Mouse (Mus musculus): ENCODE data around the gene Zbtb1. TPM values are rescaled to one million over a fixed set of nuclear protein-coding genes. Genes with fewer than 3 reads are reported as not detected.

Gene Zbtb1
- polyA plus RNA-seq, 1 experiment from 2014 or later: 10.4 TPM

DNA sequence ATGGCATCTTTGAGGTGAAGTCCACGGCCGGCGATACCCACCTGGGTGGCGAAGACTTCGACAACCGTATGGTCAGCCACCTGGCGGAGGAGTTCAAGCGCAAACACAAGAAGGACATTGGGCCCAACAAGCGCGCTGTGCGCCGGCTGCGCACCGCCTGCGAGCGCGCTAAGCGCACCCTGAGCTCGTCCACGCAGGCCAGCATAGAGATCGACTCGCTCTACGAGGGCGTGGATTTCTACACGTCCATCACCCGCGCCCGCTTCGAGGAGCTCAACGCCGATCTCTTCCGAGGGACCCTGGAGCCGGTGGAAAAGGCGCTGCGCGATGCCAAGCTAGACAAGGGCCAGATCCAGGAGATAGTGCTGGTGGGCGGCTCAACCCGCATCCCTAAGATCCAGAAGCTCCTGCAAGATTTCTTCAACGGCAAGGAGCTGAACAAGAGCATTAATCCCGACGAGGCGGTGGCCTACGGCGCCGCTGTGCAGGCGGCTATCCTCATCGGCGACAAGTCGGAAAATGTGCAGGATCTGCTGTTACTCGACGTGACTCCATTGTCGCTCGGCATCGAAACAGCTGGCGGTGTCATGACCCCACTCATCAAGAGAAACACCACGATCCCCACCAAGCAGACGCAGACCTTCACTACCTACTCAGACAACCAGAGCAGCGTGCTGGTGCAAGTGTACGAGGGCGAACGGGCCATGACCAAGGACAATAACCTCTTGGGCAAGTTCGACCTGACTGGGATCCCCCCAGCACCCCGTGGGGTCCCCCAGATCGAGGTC lies 35.3 kb downstream of the Zbtb1 start:
- Histone ChIP-seq H3K27me3 (replicated peaks) (peaks cover 22% of the 10 kb centered on the region), H3K4me2 (peak overlapping the region; percentile 91), H3K4me1 (replicated peaks) (peaks cover 25% of the 10 kb centered on the region), H3K9ac (peak overlapping the region; percentile 57), H3K9me3 (replicated peaks) (no peaks in the 10 kb centered on the region), H3K36me3 (no peaks in the 10 kb centered on the region), H3K4me3 (peak overlapping the region; percentile 73), H3K27ac (ENCODE audit: poor library complexity, severe bottlenecking) (no peak overlapping the region)
- no peak for ATAC-seq (ENCODE audit: insufficient number of reproducible peaks, low FRiP score)
- WGBS: 4% methylated on average over 64 of the region's 64 CpGs

DNA sequence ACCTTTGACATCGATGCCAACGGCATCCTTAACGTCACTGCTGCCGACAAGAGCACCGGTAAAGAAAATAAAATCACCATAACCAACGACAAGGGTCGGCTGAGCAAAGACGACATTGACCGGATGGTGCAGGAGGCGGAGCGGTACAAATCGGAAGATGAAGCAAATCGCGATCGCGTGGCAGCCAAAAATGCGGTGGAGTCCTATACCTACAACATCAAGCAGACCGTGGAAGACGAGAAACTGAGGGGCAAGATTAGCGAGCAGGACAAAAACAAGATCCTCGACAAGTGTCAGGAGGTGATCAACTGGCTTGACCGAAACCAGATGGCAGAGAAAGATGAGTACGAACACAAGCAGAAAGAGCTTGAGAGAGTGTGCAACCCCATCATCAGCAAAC lies 35.9 kb downstream of the Zbtb1 start:
- H3K9me3 ChIP-seq (replicated peaks): no peaks in the 10 kb centered on the region

DNA sequence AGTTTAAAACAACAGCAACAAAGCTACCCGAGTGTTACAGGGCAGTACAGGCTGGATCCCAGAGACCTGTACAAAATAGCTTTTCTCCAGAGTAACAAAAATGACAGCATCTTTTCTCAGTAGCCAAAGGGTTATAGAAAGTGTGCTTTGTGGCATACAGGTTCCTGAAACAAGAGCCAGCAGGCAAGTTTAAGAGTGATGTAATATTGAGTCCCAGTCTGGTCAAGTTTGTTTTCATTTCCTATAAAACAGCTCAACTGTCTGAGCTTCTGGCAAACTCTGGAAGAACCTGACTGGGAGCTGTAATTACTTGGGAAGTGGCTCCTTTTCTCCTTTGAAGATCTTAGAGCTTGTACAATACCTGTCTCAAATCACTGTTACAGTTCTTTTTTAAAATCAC lies 37.1 kb downstream of the Zbtb1 start:
- Histone ChIP-seq H3K36me3 (no peaks in the 10 kb centered on the region), H3K4me2 (no peak overlapping the region), H3K27me3 (replicated peaks) (peaks cover 22% of the 10 kb centered on the region), H3K27ac (ENCODE audit: poor library complexity, severe bottlenecking) (no peak overlapping the region), H3K4me1 (replicated peaks) (peaks cover 25% of the 10 kb centered on the region), H3K9ac (no peak overlapping the region), H3K9me3 (replicated peaks) (no peaks in the 10 kb centered on the region), H3K4me3 (no peak overlapping the region)
- 54% methylated on average over 1 of the region's 1 CpGs for WGBS
- no peak for ATAC-seq (ENCODE audit: insufficient number of reproducible peaks, low FRiP score)

More for the DNA sequence above, 35.9 kb downstream of the Zbtb1 start:
- ATAC-seq (ENCODE audit: insufficient number of reproducible peaks, low FRiP score): no peak
- peaks cover 25% of the 10 kb centered on the region for H3K4me1 ChIP-seq (replicated peaks)
- H3K27ac ChIP-seq (ENCODE audit: poor library complexity, severe bottlenecking): no peak overlapping the region
- H3K27me3 ChIP-seq (replicated peaks): peaks cover 22% of the 10 kb centered on the region
- H3K9ac ChIP-seq: peak overlapping the region; percentile 57
- peak overlapping the region; percentile 91 for H3K4me2 ChIP-seq
- peak overlapping the region; percentile 73 for H3K4me3 ChIP-seq
- no peaks in the 10 kb centered on the region for H3K36me3 ChIP-seq
- WGBS: 2% methylated on average over 23 of the region's 23 CpGs

DNA sequence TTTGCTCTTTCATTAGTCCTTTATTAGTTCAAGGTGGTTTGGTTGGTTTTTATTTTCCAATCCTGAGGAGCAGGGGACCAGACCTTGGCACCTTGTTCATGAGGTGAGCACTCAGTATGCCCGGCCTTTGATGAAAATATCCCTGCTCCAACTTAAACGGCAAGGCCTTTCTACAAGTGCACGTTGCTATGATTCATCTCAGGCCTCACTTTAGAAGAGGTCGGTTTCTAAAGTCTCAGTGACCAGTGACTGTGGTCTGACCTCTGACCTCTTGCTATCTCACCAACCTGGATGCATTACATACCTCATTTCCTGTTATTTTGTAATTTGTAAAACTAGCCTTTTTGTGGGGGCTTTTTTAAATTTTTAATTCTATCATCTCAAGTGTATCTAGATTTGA lies 39.1 kb downstream of the Zbtb1 start:
- Histone ChIP-seq H3K4me1 (replicated peaks) (peaks cover 18% of the 10 kb centered on the region), H3K27me3 (replicated peaks) (peaks cover 22% of the 10 kb centered on the region), H3K9ac (no peak overlapping the region), H3K27ac (ENCODE audit: poor library complexity, severe bottlenecking) (no peak overlapping the region), H3K36me3 (no peaks in the 10 kb centered on the region), H3K9me3 (replicated peaks) (no peaks in the 10 kb centered on the region), H3K4me3 (no peak overlapping the region), H3K4me2 (no peak overlapping the region)
- WGBS: 63% methylated on average over 4 of the region's 4 CpGs
- no peak for ATAC-seq (ENCODE audit: insufficient number of reproducible peaks, low FRiP score)

DNA sequence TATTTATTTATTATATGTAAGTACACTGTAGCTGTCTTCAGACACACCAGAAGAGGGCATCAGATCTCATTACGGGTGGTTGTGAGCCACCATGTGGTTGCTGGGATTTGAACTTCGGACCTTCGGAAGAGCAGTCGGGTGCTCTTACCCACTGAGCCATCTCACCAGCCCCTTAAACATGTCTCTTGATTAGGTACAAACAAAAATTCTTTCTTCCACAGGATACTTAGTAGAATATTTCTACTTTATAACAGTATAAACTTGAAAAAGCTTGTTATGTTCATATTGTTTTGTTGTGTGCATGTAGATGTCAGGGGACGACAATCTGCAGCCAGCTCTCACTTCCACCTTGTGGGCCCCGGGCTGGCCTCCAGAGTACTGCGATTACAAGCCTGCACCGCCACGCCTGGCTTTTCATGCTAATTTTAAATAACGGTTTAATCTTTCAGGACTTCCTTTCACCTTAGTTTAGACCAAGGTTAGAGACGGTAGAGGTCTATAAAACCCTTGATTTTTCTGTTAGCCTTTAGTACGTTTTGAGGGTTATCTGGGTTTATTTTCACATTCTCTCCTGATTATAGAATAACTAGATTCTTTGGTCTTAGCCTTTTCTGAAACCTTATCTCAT lies 45.4 kb downstream of the Zbtb1 start:
- Histone ChIP-seq H3K4me2 (no peak overlapping the region), H3K9me3 (replicated peaks) (peaks cover 3% of the 10 kb centered on the region; the same call in 1 of the 2 replicates), H3K36me3 (no peaks in the 10 kb centered on the region), H3K27me3 (replicated peaks) (no peaks in the 10 kb centered on the region), H3K27ac (ENCODE audit: poor library complexity, severe bottlenecking) (no peak overlapping the region), H3K9ac (no peak overlapping the region), H3K4me3 (no peak overlapping the region), H3K4me1 (replicated peaks) (peaks cover 5% of the 10 kb centered on the region; the same call in 1 of the 2 replicates)
- WGBS: 70% methylated on average over 12 of the region's 12 CpGs
- ATAC-seq (ENCODE audit: insufficient number of reproducible peaks, low FRiP score): no peak

DNA sequence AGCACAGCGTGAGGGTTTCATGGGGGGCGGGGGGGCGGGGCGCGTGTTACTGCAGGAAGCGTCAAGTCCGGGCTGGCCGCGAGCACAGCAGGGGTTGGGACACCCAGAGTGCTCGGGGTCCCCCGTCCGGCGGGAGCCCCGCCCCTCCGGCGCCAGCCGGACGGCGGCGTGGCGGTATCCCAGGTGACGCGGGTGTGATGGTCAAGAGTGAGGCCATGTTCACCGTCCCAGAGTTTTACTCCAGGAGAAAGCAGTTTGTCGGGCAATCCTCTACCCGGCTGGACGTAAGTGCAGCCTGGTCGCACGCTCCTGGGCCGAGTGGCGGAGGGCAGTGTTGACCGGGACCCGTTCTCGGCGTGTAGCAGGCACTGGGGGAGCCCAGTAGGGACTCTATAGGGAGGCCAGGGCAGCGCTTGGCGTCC lies 47.4 kb downstream of the Zbtb1 start, which contains the start of gene Ppp1r36:
Gene Ppp1r36, plus strand, starts transcription at position 106 of the 422 bp plus-strand sequence.
- ATAC-seq (ENCODE audit: insufficient number of reproducible peaks, low FRiP score): peak; percentile 81
- H3K4me1 ChIP-seq (replicated peaks): peaks cover 5% of the 10 kb centered on the region; the same call in 1 of the 2 replicates

DNA sequence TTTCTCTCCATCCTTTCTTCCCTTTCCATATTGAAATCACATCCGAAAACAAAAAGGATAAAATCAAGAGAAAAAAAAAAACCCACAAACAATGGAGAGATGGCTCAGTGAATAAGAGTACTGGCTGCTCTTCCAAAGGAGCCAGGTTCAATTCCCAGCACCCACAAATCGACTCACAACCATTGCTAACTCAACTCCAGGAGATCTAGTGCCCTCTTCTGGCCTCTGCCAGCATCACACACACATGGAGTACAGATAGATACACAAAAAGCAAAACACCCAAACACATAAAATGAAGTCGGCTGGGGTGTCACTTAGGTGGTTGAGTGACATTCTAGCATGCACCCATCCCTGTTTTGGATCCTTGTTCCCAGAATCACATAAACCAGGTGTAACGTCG lies 48.3 kb downstream of the Zbtb1 start:
- Histone ChIP-seq H3K4me3 (no peak overlapping the region), H3K9me3 (replicated peaks) (peaks cover 3% of the 10 kb centered on the region; the same call in 1 of the 2 replicates), H3K4me2 (no peak overlapping the region), H3K27me3 (replicated peaks) (no peaks in the 10 kb centered on the region), H3K36me3 (no peaks in the 10 kb centered on the region), H3K9ac (no peak overlapping the region), H3K27ac (ENCODE audit: poor library complexity, severe bottlenecking) (no peak overlapping the region), H3K4me1 (replicated peaks) (peaks cover 5% of the 10 kb centered on the region; the same call in 1 of the 2 replicates)
- WGBS: 86% methylated on average over 5 of the region's 5 CpGs
- no peak for ATAC-seq (ENCODE audit: insufficient number of reproducible peaks, low FRiP score)

More for the DNA sequence above, 47.4 kb downstream of the Zbtb1 start, which contains the start of gene Ppp1r36:
- Histone ChIP-seq H3K36me3 (no peaks in the 10 kb centered on the region), H3K9me3 (replicated peaks) (peaks cover 3% of the 10 kb centered on the region; the same call in 1 of the 2 replicates), H3K27ac (ENCODE audit: poor library complexity, severe bottlenecking) (peak within 1 kb of the TSS; percentile 3; the same call in 1 of the 2 replicates), H3K4me3 (peak within 1 kb of the TSS; percentile 52), H3K9ac (peak within 1 kb of the TSS; percentile 59), H3K4me2 (peak within 1 kb of the TSS; percentile 82), H3K27me3 (replicated peaks) (no peaks in the 10 kb centered on the region)
- under 1% methylated on average over 37 of the region's 37 CpGs for WGBS

DNA sequence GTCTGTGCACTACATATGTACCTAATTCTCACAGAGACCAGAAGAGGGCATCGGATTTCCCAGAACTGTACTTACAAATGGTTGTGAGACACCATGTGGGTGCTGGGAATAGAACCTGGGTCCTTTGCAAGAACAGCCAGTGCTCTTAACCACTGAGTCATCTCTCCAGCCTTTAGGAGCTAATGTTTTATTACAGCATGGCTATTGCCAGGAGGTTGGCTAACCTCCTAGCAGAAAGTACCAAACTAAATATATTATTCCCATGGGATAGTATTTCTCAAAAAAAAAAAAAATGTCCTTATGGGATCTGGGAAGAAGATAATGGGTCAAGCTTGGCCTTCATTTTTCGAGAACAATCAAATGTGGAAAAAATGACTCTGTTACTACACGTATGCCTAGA lies 55.2 kb downstream of the Zbtb1 start:
- no peak for ATAC-seq (ENCODE audit: insufficient number of reproducible peaks, low FRiP score)
- no peak overlapping the region for H3K4me2 ChIP-seq
- H3K9ac ChIP-seq: no peak overlapping the region
- H3K27me3 ChIP-seq (replicated peaks): no peaks in the 10 kb centered on the region; the same call in 1 of the 2 replicates
- no peaks in the 10 kb centered on the region for H3K36me3 ChIP-seq
- no peak overlapping the region for H3K27ac ChIP-seq (ENCODE audit: poor library complexity, severe bottlenecking)
- WGBS: 84% methylated on average over 3 of the region's 3 CpGs
- H3K9me3 ChIP-seq (replicated peaks): peaks cover 3% of the 10 kb centered on the region; the same call in 1 of the 2 replicates
- no peak overlapping the region for H3K4me3 ChIP-seq
- peaks cover 9% of the 10 kb centered on the region for H3K4me1 ChIP-seq (replicated peaks)

DNA sequence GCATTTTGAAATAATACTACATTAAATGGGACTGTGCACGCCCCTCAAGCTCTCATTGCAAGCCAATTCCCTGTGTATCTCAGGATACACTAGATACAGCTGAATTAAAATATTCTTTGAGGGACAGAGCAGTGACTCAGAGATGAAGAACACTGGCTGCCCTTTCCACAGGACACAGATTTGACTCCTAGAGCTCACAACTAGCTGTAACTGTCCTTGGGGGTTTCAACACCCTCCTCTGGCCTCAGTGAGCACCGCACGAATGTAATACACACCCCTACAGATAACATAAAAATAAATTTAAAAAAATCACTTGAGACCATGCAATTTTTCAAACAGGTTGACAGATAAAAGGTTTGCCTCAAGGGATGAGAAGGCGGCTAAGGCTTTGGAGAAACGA lies 57.5 kb downstream of the Zbtb1 start:
- H3K27me3 ChIP-seq (replicated peaks): no peaks in the 10 kb centered on the region; the same call in 1 of the 2 replicates
- WGBS: 47% methylated on average over 5 of the region's 5 CpGs
- ATAC-seq (ENCODE audit: insufficient number of reproducible peaks, low FRiP score): no peak
- H3K27ac ChIP-seq (ENCODE audit: poor library complexity, severe bottlenecking): no peak overlapping the region
- peaks cover 3% of the 10 kb centered on the region; the same call in 1 of the 2 replicates for H3K9me3 ChIP-seq (replicated peaks)
- H3K4me1 ChIP-seq (replicated peaks): peaks cover 13% of the 10 kb centered on the region
- H3K9ac ChIP-seq: 0 out of 2 replicates have a peak overlapping the region, but pooled peaks have one; percentile 45
- peak overlapping the region; percentile 34 for H3K4me2 ChIP-seq
- H3K4me3 ChIP-seq: no peak overlapping the region
- no peaks in the 10 kb centered on the region for H3K36me3 ChIP-seq

DNA sequence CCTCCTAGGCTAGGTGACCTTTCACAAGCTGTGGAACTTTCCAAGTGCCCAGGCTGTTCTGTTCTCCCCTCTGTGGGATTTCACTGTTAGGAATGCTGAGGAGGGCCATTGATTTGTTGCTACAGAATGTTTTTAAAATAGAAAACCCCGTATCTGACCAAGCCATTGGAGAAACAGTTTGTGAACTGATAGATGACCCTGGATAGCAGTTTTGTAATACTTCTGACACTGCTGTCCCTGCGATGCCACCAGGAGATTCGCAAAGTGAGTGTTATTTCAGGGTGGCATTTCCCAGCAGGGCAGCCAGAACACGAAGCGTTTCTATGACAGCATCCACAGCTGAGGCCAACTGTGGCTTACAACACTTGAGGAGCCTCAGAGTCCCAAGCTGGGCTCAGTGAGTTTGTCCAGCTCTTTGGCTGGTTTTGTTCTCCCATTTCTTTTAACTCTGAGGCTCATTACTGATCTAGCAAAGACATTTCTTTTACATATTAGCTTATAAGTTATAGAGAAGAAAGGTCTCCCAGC lies 60.9 kb downstream of the Zbtb1 start:
- peaks cover 32% of the 10 kb centered on the region for H3K4me1 ChIP-seq (replicated peaks)
- H3K9me3 ChIP-seq (replicated peaks): no peaks in the 10 kb centered on the region
- no peak overlapping the region for H3K4me3 ChIP-seq
- WGBS: 34% methylated on average over 5 of the region's 5 CpGs
- no peak overlapping the region for H3K9ac ChIP-seq
- no peaks in the 10 kb centered on the region for H3K36me3 ChIP-seq
- peak overlapping the region; percentile 18; the same call in 1 of the 2 replicates for H3K27ac ChIP-seq (ENCODE audit: poor library complexity, severe bottlenecking)
- peaks cover 9% of the 10 kb centered on the region for H3K27me3 ChIP-seq (replicated peaks)
- H3K4me2 ChIP-seq: no peak overlapping the region
- no peak for ATAC-seq (ENCODE audit: insufficient number of reproducible peaks, low FRiP score)

DNA sequence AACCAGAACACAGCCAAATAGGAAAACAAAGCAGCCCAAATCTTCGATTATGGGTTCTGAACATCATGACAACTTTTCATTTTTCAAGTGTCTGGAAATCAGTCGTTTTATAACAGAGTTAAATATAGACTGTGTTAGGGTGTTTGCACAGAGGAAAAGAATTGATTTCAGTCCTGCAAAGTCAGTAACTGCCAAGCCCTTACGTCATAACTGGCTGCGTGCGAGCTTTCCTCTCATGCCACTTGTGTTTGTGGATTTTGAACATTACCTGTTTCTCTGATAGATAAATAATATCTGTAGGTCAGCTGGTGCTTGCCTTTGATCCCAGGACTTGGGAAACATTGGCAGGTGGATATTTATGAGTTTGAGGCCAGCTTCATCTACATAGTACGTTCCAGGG lies 61.4 kb downstream of the Zbtb1 start:
- no peaks in the 10 kb centered on the region for H3K9me3 ChIP-seq (replicated peaks)
- H3K27me3 ChIP-seq (replicated peaks): peaks cover 14% of the 10 kb centered on the region
- H3K36me3 ChIP-seq: no peaks in the 10 kb centered on the region
- H3K4me3 ChIP-seq: no peak overlapping the region
- H3K4me1 ChIP-seq (replicated peaks): peaks cover 32% of the 10 kb centered on the region
- no peak overlapping the region for H3K4me2 ChIP-seq
- H3K9ac ChIP-seq: no peak overlapping the region
- ATAC-seq (ENCODE audit: insufficient number of reproducible peaks, low FRiP score): no peak
- 78% methylated on average over 6 of the region's 6 CpGs for WGBS
- no peak overlapping the region for H3K27ac ChIP-seq (ENCODE audit: poor library complexity, severe bottlenecking)

Measured in heart, embryonic 12.5 days (tissue).